Mouse (Mus musculus): ENCODE measurements around the gene Pigv. TPM values are rescaled to one million over a fixed set of nuclear protein-coding genes. Genes with fewer than 3 reads are reported as not detected.

Pigv gene
- 3.0 TPM for polyA plus RNA-seq (2014; fragmentation: Illumina TruSeq; extraction: RNeasy Lipid Tissue Mini Kit (QIAGEN cat#74804); ENCODE audit: low replicate concordance)

DNA sequence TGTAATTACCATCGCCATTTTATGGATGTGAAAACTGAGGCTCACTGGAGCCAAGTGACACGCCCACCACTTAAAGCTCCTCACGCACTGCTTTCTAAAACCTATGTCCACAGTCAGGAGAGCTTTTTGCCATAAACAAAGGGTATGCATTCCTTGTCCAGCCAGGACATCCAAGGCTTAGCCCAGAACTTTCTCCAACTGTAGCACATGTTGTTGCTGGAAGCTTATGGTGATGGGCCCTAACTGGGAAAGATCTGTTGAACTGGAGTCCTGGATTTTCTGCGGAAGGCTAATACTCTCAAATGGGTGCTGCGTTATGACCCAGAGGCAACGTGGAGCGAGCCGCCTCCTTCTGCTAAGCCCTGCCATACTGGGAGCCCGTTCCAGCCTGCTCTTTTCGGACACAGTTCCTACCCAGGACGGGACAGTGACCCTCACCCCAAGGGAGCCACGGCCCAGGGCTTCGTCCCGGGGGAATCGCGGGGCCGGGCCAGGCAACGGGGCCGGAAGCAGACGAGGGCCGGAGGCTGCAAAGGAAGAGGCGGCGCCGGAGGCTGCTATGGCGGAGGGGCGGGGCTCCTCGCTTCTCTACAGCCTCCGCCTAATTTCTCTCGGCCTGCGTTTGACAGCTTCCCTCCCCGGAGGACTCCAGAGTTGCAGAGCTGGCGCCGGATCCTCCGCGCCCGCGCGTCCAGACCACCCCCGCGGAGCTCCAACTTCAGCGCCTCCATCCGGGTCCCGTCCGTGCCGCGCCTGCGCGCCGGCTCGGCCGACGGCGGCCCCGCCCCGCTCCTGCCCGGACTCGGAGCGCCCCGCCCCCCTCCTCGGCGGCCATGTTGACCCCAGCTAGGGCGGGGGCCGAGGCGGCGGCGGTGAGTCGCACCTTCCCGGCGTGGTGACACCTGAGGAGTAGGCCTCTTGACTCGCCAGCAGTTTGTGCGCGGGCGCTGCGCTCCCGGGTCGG lies at the start of gene Pigv:
Pigv (minus strand) TSS at position 767 of the 964 bp plus-strand sequence.

DNA sequence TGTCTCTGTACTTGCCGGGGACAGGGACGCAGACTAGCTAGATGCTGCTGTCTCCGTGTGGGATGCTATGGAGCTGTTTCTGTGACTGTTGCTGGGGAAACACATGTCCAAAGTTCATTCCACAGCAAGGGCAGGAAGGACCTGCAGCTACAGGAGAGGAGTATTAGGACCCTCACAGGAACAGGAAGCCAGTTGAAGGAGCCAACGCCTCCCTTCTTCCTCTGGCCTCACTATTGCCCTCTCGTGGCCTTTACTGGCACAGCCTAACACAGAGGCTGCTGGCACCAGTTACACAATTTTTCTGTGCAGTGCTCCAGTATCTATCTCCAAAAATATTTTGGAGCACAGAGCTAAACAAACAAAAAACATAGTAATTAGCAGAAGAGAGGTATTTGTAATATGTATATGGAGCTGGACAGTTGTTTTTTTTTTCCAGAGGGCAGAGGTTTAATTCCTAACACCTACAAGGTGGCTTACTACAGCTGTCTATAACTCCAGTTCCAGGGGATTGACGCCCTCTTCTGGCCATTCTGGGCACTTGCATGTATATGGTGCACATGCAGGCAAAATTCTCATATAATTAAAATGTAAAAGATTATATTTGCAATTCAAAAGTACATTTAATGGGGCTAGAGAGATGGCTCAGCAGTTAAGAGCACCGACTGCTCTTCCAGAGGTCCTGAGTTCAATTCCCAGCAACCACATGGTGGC lies 22.3 kb downstream of the Pigv start, which contains the start of gene Zdhhc18:
Zdhhc18 (minus strand) TSS at position 166 of the 711 bp plus-strand sequence.

Other genes with a start within 250 kb of the Pigv start
- gene Tent5b, start 192.5 kb downstream of the Pigv start, polyA plus RNA-seq (2014; fragmentation: Illumina TruSeq; extraction: RNeasy Lipid Tissue Mini Kit (QIAGEN cat#74804); ENCODE audit: low replicate concordance): not detected
- gene Trnp1, start 174.1 kb downstream of the Pigv start, polyA plus RNA-seq (2014; fragmentation: Illumina TruSeq; extraction: RNeasy Lipid Tissue Mini Kit (QIAGEN cat#74804); ENCODE audit: low replicate concordance): 1.0 TPM
- 1.6 TPM for gene Kdf1, start 153.7 kb downstream of the Pigv start, polyA plus RNA-seq (2014; fragmentation: Illumina TruSeq; extraction: RNeasy Lipid Tissue Mini Kit (QIAGEN cat#74804); ENCODE audit: low replicate concordance)
- 6.8 TPM for gene Nudc, start 126.7 kb downstream of the Pigv start, polyA plus RNA-seq (2014; fragmentation: Illumina TruSeq; extraction: RNeasy Lipid Tissue Mini Kit (QIAGEN cat#74804); ENCODE audit: low replicate concordance)
- not detected for gene Nr0b2, start 119.3 kb downstream of the Pigv start, polyA plus RNA-seq (2014; fragmentation: Illumina TruSeq; extraction: RNeasy Lipid Tissue Mini Kit (QIAGEN cat#74804); ENCODE audit: low replicate concordance)
- gene Gpatch3, start 97.9 kb downstream of the Pigv start, polyA plus RNA-seq (2014; fragmentation: Illumina TruSeq; extraction: RNeasy Lipid Tissue Mini Kit (QIAGEN cat#74804); ENCODE audit: low replicate concordance): not detected
- not detected for gene Gpn2, start 88.3 kb downstream of the Pigv start, polyA plus RNA-seq (2014; fragmentation: Illumina TruSeq; extraction: RNeasy Lipid Tissue Mini Kit (QIAGEN cat#74804); ENCODE audit: low replicate concordance)
- 0.45 TPM for gene Sfn, start 70.5 kb downstream of the Pigv start, polyA plus RNA-seq (2014; fragmentation: Illumina TruSeq; extraction: RNeasy Lipid Tissue Mini Kit (QIAGEN cat#74804); ENCODE audit: low replicate concordance)
- gene Zdhhc18, start 22.5 kb downstream of the Pigv start, polyA plus RNA-seq (2014; fragmentation: Illumina TruSeq; extraction: RNeasy Lipid Tissue Mini Kit (QIAGEN cat#74804); ENCODE audit: low replicate concordance): 1.9 TPM
- 17.3 TPM for gene Arid1a, start 84.1 kb upstream of the Pigv start, polyA plus RNA-seq (2014; fragmentation: Illumina TruSeq; extraction: RNeasy Lipid Tissue Mini Kit (QIAGEN cat#74804); ENCODE audit: low replicate concordance)
- 11.8 TPM for gene Rps6ka1, start 215.2 kb upstream of the Pigv start, polyA plus RNA-seq (2014; fragmentation: Illumina TruSeq; extraction: RNeasy Lipid Tissue Mini Kit (QIAGEN cat#74804); ENCODE audit: low replicate concordance)